Mouse (Mus musculus) brain, embryonic 18.5 days (tissue): ENCODE measurements at regions not wholly inside any gene's neighbourhood (a gene's known extent, or its start where the extent isn't known, plus 50 kb on each side); places are given as distances from the start of the nearest gene placed in this dataset.

Experiments used
- DNase-seq: peaks from one replicate; pipeline ENCODE4 v3.0.0-alpha.2; 2012; ENCODE audit warnings: low read depth, low spot score

GRCm38 (mm10) chr3:37928731-37929130 lies 204.4 kb upstream of the Gm5148 start:
- no peak for DNase-seq

- no peak for DNase-seq
Measured at GRCm38 (mm10) chr3:37919450-37920156, 195.3 kb upstream of the Gm5148 start.

GRCm38 (mm10) chr3:37916786-37917479 lies 192.6 kb upstream of the Gm5148 start:
- DNase-seq: no peak

- no peak for DNase-seq
Measured at GRCm38 (mm10) chr3:37916281-37916680, 192.0 kb upstream of the Gm5148 start.

- DNase-seq: no peak
Measured at GRCm38 (mm10) chr3:37915673-37916072, 191.4 kb upstream of the Gm5148 start.

GRCm38 (mm10) chr3:37914136-37914535 lies 189.8 kb upstream of the Gm5148 start:
- no peak for DNase-seq

- DNase-seq: no peak
Measured at GRCm38 (mm10) chr3:37909821-37910220, 185.5 kb upstream of the Gm5148 start.

- DNase-seq: no peak
Measured at GRCm38 (mm10) chr3:37909008-37909407, 184.7 kb upstream of the Gm5148 start.

GRCm38 (mm10) chr3:37908456-37908855 lies 184.2 kb upstream of the Gm5148 start:
- DNase-seq: no peak

- DNase-seq: no peak
Measured at GRCm38 (mm10) chr3:37907432-37908088, 183.3 kb upstream of the Gm5148 start.

GRCm38 (mm10) chr3:37906806-37907251 lies 182.5 kb upstream of the Gm5148 start:
- no peak for DNase-seq

- no peak for DNase-seq
Measured at GRCm38 (mm10) chr3:37904188-37904587, 179.9 kb upstream of the Gm5148 start.

GRCm38 (mm10) chr3:37903482-37903881 lies 179.2 kb upstream of the Gm5148 start:
- DNase-seq: no peak

- no peak for DNase-seq
Measured at GRCm38 (mm10) chr3:37903021-37903420, 178.7 kb upstream of the Gm5148 start.

GRCm38 (mm10) chr3:37897392-37897791 lies 173.1 kb upstream of the Gm5148 start:
- no peak for DNase-seq

GRCm38 (mm10) chr3:37896821-37897311 lies 172.6 kb upstream of the Gm5148 start:
- no peak for DNase-seq

- no peak for DNase-seq
Measured at GRCm38 (mm10) chr3:37894599-37894998, 170.3 kb upstream of the Gm5148 start.

- DNase-seq: no peak
Measured at GRCm38 (mm10) chr3:37890202-37890601, 165.9 kb upstream of the Gm5148 start.

- no peak for DNase-seq
Measured at GRCm38 (mm10) chr3:37888455-37888854, 164.2 kb upstream of the Gm5148 start.

- DNase-seq: no peak
Measured at GRCm38 (mm10) chr3:37887711-37888110, 163.4 kb upstream of the Gm5148 start.

- DNase-seq: no peak
Measured at GRCm38 (mm10) chr3:37886705-37887454, 162.6 kb upstream of the Gm5148 start.

- no peak for DNase-seq
Measured at GRCm38 (mm10) chr3:37885776-37886175, 161.5 kb upstream of the Gm5148 start.
